Comparison of ENCODE assay signal across 33 mouse cellular contexts in genomic region chr13:110432613-110433012, GRCm38 (mm10).
"Had no signal": no experiment of that assay in that cellular context is flagged by ENCODE, and none has a peak within 500 bp of the region (broad histone marks: within the 10 kb centered on the region; RNA-seq: fewer than 3 reads in every experiment).

No protein-coding gene starts in this region.

- H3K9ac ChIP-seq: limb, embryonic 12.5 days; limb, embryonic 13.5 days; limb, embryonic 15.5 days; liver, embryonic 12.5 days; liver, embryonic 13.5 days; liver, embryonic 14.5 days; liver, embryonic 15.5 days; liver, postnatal 0 days; lung, embryonic 14.5 days; lung, embryonic 15.5 days; midbrain, embryonic 12.5 days; midbrain, embryonic 13.5 days; midbrain, embryonic 15.5 days; neural tube, embryonic 12.5 days; neural tube, embryonic 13.5 days had no signal

- H3K9me3 ChIP-seq: limb, embryonic 10.5 days; limb, embryonic 12.5 days; limb, embryonic 13.5 days; limb, embryonic 15.5 days; liver, embryonic 12.5 days; liver, embryonic 13.5 days; liver, embryonic 15.5 days; lung, embryonic 15.5 days; midbrain, embryonic 10.5 days; midbrain, embryonic 12.5 days; midbrain, embryonic 13.5 days; midbrain, embryonic 15.5 days; neural tube, embryonic 12.5 days; neural tube, embryonic 13.5 days had no signal

- H3K27me3 ChIP-seq: limb, embryonic 12.5 days; limb, embryonic 13.5 days; limb, embryonic 15.5 days; liver, embryonic 12.5 days; liver, embryonic 13.5 days; liver, embryonic 15.5 days; lung, embryonic 15.5 days; megakaryocyte, embryonic 14.5 days; midbrain, embryonic 12.5 days; midbrain, embryonic 13.5 days; midbrain, embryonic 15.5 days; neural tube, embryonic 12.5 days; neural tube, embryonic 13.5 days had no signal

- DNase-seq: left cerebral cortex, postnatal 4 days; liver; liver, embryonic 13.5 days; liver, postnatal 0 days; lung, adult 18-20 months; lung, adult 2 months; lung, embryonic 14.5 days; lung, postnatal 10 days; lung, postnatal 14 days; lung, postnatal 36 days; lung, postnatal 4 days; midbrain, embryonic 14.5 days had no signal

- H3K4me3 ChIP-seq: limb, embryonic 10.5 days; limb, embryonic 12.5 days; limb, embryonic 13.5 days; limb, embryonic 15.5 days; liver, embryonic 12.5 days; liver, embryonic 13.5 days; liver, embryonic 15.5 days; lung, embryonic 15.5 days; megakaryocyte, embryonic 14.5 days; midbrain, embryonic 10.5 days; midbrain, embryonic 12.5 days; midbrain, embryonic 13.5 days; midbrain, embryonic 15.5 days; myocyte; neural tube, embryonic 12.5 days; neural tube, embryonic 13.5 days had no signal

- H3K27ac ChIP-seq: limb, embryonic 10.5 days; limb, embryonic 12.5 days; limb, embryonic 13.5 days; limb, embryonic 15.5 days; liver, embryonic 12.5 days; liver, embryonic 13.5 days; liver, embryonic 14.5 days; liver, embryonic 15.5 days; lung, embryonic 15.5 days; macrophage; midbrain, embryonic 10.5 days; midbrain, embryonic 12.5 days; midbrain, embryonic 13.5 days; midbrain, embryonic 15.5 days; neural tube, embryonic 12.5 days; neural tube, embryonic 13.5 days had no signal

- H3K4me1 ChIP-seq: limb, embryonic 10.5 days; limb, embryonic 13.5 days; limb, embryonic 15.5 days; liver, embryonic 12.5 days; liver, embryonic 13.5 days; liver, embryonic 15.5 days; lung, embryonic 15.5 days; megakaryocyte, embryonic 14.5 days; midbrain, embryonic 10.5 days; midbrain, embryonic 12.5 days; midbrain, embryonic 13.5 days; midbrain, embryonic 15.5 days; neural tube, embryonic 12.5 days had no signal

- H3K4me2 ChIP-seq: limb, embryonic 12.5 days; limb, embryonic 13.5 days; limb, embryonic 15.5 days; liver, embryonic 11.5 days; liver, embryonic 12.5 days; liver, embryonic 13.5 days; liver, embryonic 15.5 days; lung, embryonic 14.5 days; lung, embryonic 15.5 days; midbrain, embryonic 11.5 days; midbrain, embryonic 12.5 days; midbrain, embryonic 13.5 days; midbrain, embryonic 15.5 days; neural tube, embryonic 12.5 days; neural tube, embryonic 13.5 days had no signal

- H3K36me3 ChIP-seq: limb, embryonic 10.5 days; limb, embryonic 12.5 days; limb, embryonic 13.5 days; limb, embryonic 15.5 days; liver, embryonic 12.5 days; liver, embryonic 13.5 days; liver, embryonic 15.5 days; lung, embryonic 15.5 days; midbrain, embryonic 10.5 days; midbrain, embryonic 12.5 days; midbrain, embryonic 13.5 days; midbrain, embryonic 15.5 days; neural tube, embryonic 12.5 days; neural tube, embryonic 13.5 days had no signal

- ATAC-seq: liver, embryonic 12.5 days; liver, postnatal 0 days; lung, postnatal 0 days; midbrain, embryonic 13.5 days; midbrain, embryonic 15.5 days; midbrain, embryonic 16.5 days had no signal
